Mouse (Mus musculus) forebrain, embryonic 14.5 days (tissue): Measurements from ENCODE around the gene Rpap3. TPM values are rescaled to one million over a fixed set of nuclear protein-coding genes. Genes with fewer than 3 reads are reported as not detected.

Experiments used
- ATAC-seq: fragments of 200-750 bp; cut with Nextera tagmentation; 2 replicates; pipeline ENCODE4 v1.8.0; 2017; ENCODE audit warnings: mild to moderate bottlenecking, moderate library complexity
- DNase-seq: peaks from one replicate; pipeline ENCODE4 v3.0.0-alpha.2; 2015; ENCODE audit warnings: low spot score
- H3K27ac ChIP-seq: fragments of 300-500 bp; sonication (generic); 2 replicates; pipeline ENCODE4 v1.5.1; 2014; ENCODE audit warnings: low read depth, mild to moderate bottlenecking, control low read depth, low read length, moderate library complexity
- H3K27me3 ChIP-seq: fragments of 300-500 bp; sonication (generic); replicated peaks from 2 replicates; pipeline ENCODE4 v1.6.1; 2014; ENCODE audit warnings: low read length, control low read depth, mixed read lengths; ENCODE audit not compliant: control insufficient read depth, insufficient read depth
- H3K36me3 ChIP-seq: fragments of 300-500 bp; sonication (generic); 2 replicates; pipeline ENCODE4 v1.6.1; 2014; ENCODE audit warnings: low read length, control low read depth; ENCODE audit not compliant: control insufficient read depth, insufficient read depth
- H3K4me1 ChIP-seq: fragments of 300-500 bp; sonication (generic); 2 replicates; pipeline ENCODE4 v1.6.1; 2014; ENCODE audit warnings: antibody characterized with exemption, low read length, control low read depth; ENCODE audit not compliant: control insufficient read depth, insufficient read depth
- H3K4me2 ChIP-seq: fragments of 300-500 bp; sonication (generic); 2 replicates; pipeline ENCODE4 v1.6.1; 2014; ENCODE audit warnings: mild to moderate bottlenecking, control low read depth, low read length
- H3K4me3 ChIP-seq: fragments of 300-500 bp; sonication (generic); 2 replicates; pipeline ENCODE4 v1.5.1; 2014; ENCODE audit warnings: low read depth, low read length, control low read depth
- H3K9ac ChIP-seq: fragments of 300-500 bp; sonication (generic); 2 replicates; pipeline ENCODE4 v1.6.1; 2014; ENCODE audit warnings: mild to moderate bottlenecking, low read length, control low read depth, moderate library complexity
- H3K9me3 ChIP-seq: fragments of 300-500 bp; sonication (generic); replicated peaks from 2 replicates; pipeline ENCODE4 v1.6.1; 2016; ENCODE audit warnings: low read length, control low read depth, mixed read lengths; ENCODE audit not compliant: control insufficient read depth
- WGBS: fragments of 180-500 bp; shearing (Covaris S2); extraction: QIAGEN DNeasy Blood & Tissue Kit; methylation state at CpG from one replicate; pipeline ENCODE4 v1.1.7; 2014; 5-methylcytosine and 5-hydroxymethylcytosine counted together
- polyA plus RNA-seq: library from polyadenylated mRNA; unstranded; fragments of >200 nt; fragmentation: Nextera tagmentation; extraction: Ambion mirVana; gene quantifications from 2 replicates; pipeline ENCODE4 v1.2.1, GENCODE M21; 2014

Rpap3 gene
- polyA plus RNA-seq, 1 experiment from 2014 or later = 45.4 TPM

- H3K27ac ChIP-seq = no peak overlapping the region
- no peak overlapping the region for H3K4me3 ChIP-seq
- 74% methylated on average over 5 of the region's 5 CpGs for WGBS
- DNase-seq = no peak
- no peaks in the 10 kb centered on the region for H3K4me1 ChIP-seq
- ATAC-seq = no peak
- no peak overlapping the region for H3K4me2 ChIP-seq
- H3K36me3 ChIP-seq = no peaks in the 10 kb centered on the region
- no peaks in the 10 kb centered on the region for H3K9me3 ChIP-seq
- H3K27me3 ChIP-seq = no peaks in the 10 kb centered on the region
- no peak overlapping the region for H3K9ac ChIP-seq
These were observed 21.9 kb upstream of the Rpap3 start for GRCm38 (mm10) chr15:97727520-97727919.

- no peak for ATAC-seq
- H3K9ac ChIP-seq = no peak overlapping the region
- no peaks in the 10 kb centered on the region for H3K4me1 ChIP-seq
- no peak overlapping the region for H3K27ac ChIP-seq
- H3K9me3 ChIP-seq = no peaks in the 10 kb centered on the region
- 80% methylated on average over 8 of the region's 8 CpGs for WGBS
- H3K27me3 ChIP-seq = no peaks in the 10 kb centered on the region
- no peak overlapping the region for H3K4me2 ChIP-seq
- no peaks in the 10 kb centered on the region for H3K36me3 ChIP-seq
- DNase-seq = no peak
- H3K4me3 ChIP-seq = no peak overlapping the region
These were observed 21.4 kb upstream of the Rpap3 start for GRCm38 (mm10) chr15:97727048-97727447.

- no peaks in the 10 kb centered on the region for H3K4me1 ChIP-seq
- no peak overlapping the region for H3K27ac ChIP-seq
- no peak overlapping the region for H3K4me2 ChIP-seq
- H3K4me3 ChIP-seq = no peak overlapping the region
- 88% methylated on average over 13 of the region's 13 CpGs for WGBS
- H3K36me3 ChIP-seq = no peaks in the 10 kb centered on the region
- no peaks in the 10 kb centered on the region for H3K9me3 ChIP-seq
- DNase-seq (no peak), ATAC-seq (no peak)
- no peak overlapping the region for H3K9ac ChIP-seq
- H3K27me3 ChIP-seq = no peaks in the 10 kb centered on the region
These were observed 20.7 kb upstream of the Rpap3 start for GRCm38 (mm10) chr15:97726310-97726709.

GRCm38 (mm10) chr15:97725198-97725785 is 19.7 kb upstream of the Rpap3 start:
- DNase-seq = no peak
- Histone ChIP-seq H3K9me3 (no peaks in the 10 kb centered on the region), H3K9ac (no peak overlapping the region), H3K4me2 (no peak overlapping the region), H3K27me3 (no peaks in the 10 kb centered on the region), H3K4me3 (no peak overlapping the region), H3K36me3 (no peaks in the 10 kb centered on the region), H3K4me1 (no peaks in the 10 kb centered on the region), H3K27ac (no peak overlapping the region)
- 86% methylated on average over 6 of the region's 6 CpGs for WGBS
- no peak for ATAC-seq

- Histone ChIP-seq H3K4me2 (no peak overlapping the region), H3K9me3 (no peaks in the 10 kb centered on the region), H3K4me3 (no peak overlapping the region), H3K36me3 (no peaks in the 10 kb centered on the region), H3K27ac (no peak overlapping the region), H3K27me3 (no peaks in the 10 kb centered on the region), H3K4me1 (no peaks in the 10 kb centered on the region), H3K9ac (no peak overlapping the region)
- ATAC-seq = no peak
- DNase-seq = no peak
- WGBS = 87% methylated on average over 17 of the region's 17 CpGs
These were observed 18.9 kb upstream of the Rpap3 start for GRCm38 (mm10) chr15:97724346-97725197.

GRCm38 (mm10) chr15:97723536-97724345 is 18.1 kb upstream of the Rpap3 start:
- H3K4me2 ChIP-seq = no peak overlapping the region
- no peaks in the 10 kb centered on the region for H3K9me3 ChIP-seq
- no peak overlapping the region for H3K9ac ChIP-seq
- no peak for DNase-seq
- 91% methylated on average over 6 of the region's 6 CpGs for WGBS
- ATAC-seq = no peak
- no peak overlapping the region for H3K4me3 ChIP-seq
- no peaks in the 10 kb centered on the region for H3K36me3 ChIP-seq
- H3K27ac ChIP-seq = no peak overlapping the region
- no peaks in the 10 kb centered on the region for H3K27me3 ChIP-seq
- no peaks in the 10 kb centered on the region for H3K4me1 ChIP-seq

GRCm38 (mm10) chr15:97721008-97721701 is 15.5 kb upstream of the Rpap3 start:
- Histone ChIP-seq H3K27ac (no peak overlapping the region), H3K9ac (no peak overlapping the region), H3K27me3 (no peaks in the 10 kb centered on the region), H3K36me3 (no peaks in the 10 kb centered on the region), H3K4me1 (no peaks in the 10 kb centered on the region), H3K4me2 (no peak overlapping the region), H3K9me3 (no peaks in the 10 kb centered on the region), H3K4me3 (no peak overlapping the region)
- DNase-seq (no peak), ATAC-seq (no peak)
- WGBS = 88% methylated on average over 15 of the region's 15 CpGs

GRCm38 (mm10) chr15:97720026-97720675 is 14.5 kb upstream of the Rpap3 start:
- WGBS = 82% methylated on average over 12 of the region's 12 CpGs
- Histone ChIP-seq H3K9me3 (no peaks in the 10 kb centered on the region), H3K36me3 (no peaks in the 10 kb centered on the region), H3K4me2 (no peak overlapping the region), H3K9ac (no peak overlapping the region), H3K4me1 (no peaks in the 10 kb centered on the region), H3K27ac (no peak overlapping the region), H3K27me3 (no peaks in the 10 kb centered on the region), H3K4me3 (no peak overlapping the region)
- ATAC-seq (no peak), DNase-seq (no peak)
